Mouse (Mus musculus): ENCODE measurements around the gene H2-Ke6. TPM values are rescaled to one million over a fixed set of nuclear protein-coding genes. Genes with fewer than 3 reads are reported as not detected.

H2-Ke6 gene
- polyA plus RNA-seq, 1 experiment = 24.5 TPM

DNA sequence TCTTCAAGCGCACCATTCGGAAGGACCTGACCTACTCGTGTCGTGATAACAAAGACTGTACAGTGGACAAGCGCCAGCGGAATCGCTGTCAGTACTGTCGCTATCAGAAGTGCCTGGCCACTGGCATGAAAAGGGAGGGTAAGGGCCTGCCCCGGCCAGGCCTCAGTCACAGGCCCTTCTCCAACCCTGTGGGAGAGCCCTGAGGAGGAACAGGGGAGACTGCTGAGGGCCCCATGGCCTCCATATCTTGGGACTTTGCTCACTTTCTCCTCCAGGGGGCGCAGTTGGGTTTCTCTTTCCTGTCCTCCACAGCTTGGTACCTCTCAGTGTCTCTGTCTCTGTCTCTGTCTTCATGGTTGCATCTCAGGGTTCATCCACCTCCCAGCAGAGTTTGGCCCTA lies 6.2 kb upstream of the H2-Ke6 start:
- Histone ChIP-seq H3K4me1 (ENCODE audit: control insufficient read depth, insufficient read depth, low read length) (peaks cover 23% of the 10 kb centered on the region), H3K4me3 (ENCODE audit: control insufficient read depth, low read depth, low read length) (no peak overlapping the region)
- TF ChIP-seq POLR2A (IDR thresholded peaks at IDR 0.05; ENCODE audit: control insufficient read depth, low read depth, low read length) (peak; percentile 31; the same call in 1 of the 2 replicates), CTCF (IDR thresholded peaks at IDR 0.05; ENCODE audit: control insufficient read depth, insufficient read depth, insufficient replicate concordance, low read depth, low read length) (peak; percentile 50; the same call in 1 of the 2 replicates)

DNA sequence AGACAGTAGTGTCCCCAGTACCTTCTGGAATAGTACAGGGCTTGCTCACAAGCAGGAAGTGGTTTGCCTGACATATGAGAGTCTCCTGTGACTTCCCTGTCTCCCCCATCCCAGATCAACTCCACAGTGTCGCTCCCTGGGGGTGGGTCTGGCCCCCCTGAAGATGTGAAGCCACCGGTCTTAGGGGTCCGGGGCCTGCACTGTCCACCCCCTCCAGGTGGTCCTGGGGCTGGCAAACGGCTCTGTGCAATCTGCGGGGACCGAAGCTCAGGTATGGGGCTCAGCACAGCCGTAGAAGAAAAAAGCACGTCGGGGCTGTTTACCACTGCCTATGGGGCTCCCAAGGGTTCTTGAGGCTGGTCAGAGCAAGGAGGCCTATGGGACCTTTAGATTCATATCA lies 5.6 kb upstream of the H2-Ke6 start:
- no peak overlapping the region for H3K27ac ChIP-seq (ENCODE audit: control insufficient read depth, insufficient read depth, low read depth, low read length)
- no peaks in the 10 kb centered on the region for H3K27me3 ChIP-seq (ENCODE audit: control insufficient read depth, insufficient read depth, low read length)
- peak overlapping the region; percentile 82; the same call in 1 of the 2 replicates for H3K4me3 ChIP-seq (ENCODE audit: control insufficient read depth, low read depth, low read length)
- peaks cover 17% of the 10 kb centered on the region for H3K4me1 ChIP-seq (ENCODE audit: control insufficient read depth, insufficient read depth, low read length)
- TF ChIP-seq CTCF (IDR thresholded peaks at IDR 0.05; ENCODE audit: control insufficient read depth, insufficient read depth, insufficient replicate concordance, low read depth, low read length) = no peak
- TF ChIP-seq POLR2A (IDR thresholded peaks at IDR 0.05; ENCODE audit: control insufficient read depth, low read depth, low read length) = no peak
- no peaks in the 10 kb centered on the region; the same call in 1 of the 2 replicates for H3K36me3 ChIP-seq (ENCODE audit: control insufficient read depth, insufficient read depth, low read length)

More for the DNA sequence above, 6.2 kb upstream of the H2-Ke6 start:
- no peaks in the 10 kb centered on the region; the same call in 1 of the 2 replicates for H3K36me3 ChIP-seq (ENCODE audit: control insufficient read depth, insufficient read depth, low read length)
- no peak overlapping the region for H3K27ac ChIP-seq (ENCODE audit: control insufficient read depth, insufficient read depth, low read depth, low read length)
- H3K27me3 ChIP-seq (ENCODE audit: control insufficient read depth, insufficient read depth, low read length) = no peaks in the 10 kb centered on the region

DNA sequence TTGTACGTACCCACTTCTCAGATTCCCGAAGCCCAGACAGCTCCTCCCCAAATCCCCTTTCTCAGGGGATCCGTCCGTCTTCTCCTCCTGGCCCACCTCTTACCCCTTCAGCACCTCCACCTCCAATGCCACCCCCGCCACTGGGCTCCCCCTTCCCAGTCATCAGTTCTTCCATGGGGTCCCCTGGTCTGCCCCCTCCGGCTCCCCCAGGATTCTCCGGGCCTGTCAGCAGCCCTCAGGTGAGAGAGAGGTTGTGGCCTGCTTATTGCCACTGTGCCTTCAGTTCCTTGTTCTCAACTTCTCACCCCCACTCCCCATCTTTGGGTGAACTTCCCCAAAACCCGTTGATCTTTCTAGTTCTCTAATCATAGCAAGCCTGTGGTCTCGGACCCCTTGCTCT lies 4.9 kb upstream of the H2-Ke6 start:
- TF ChIP-seq CTCF (IDR thresholded peaks at IDR 0.05; ENCODE audit: control insufficient read depth, insufficient read depth, insufficient replicate concordance, low read depth, low read length) (no peak), POLR2A (IDR thresholded peaks at IDR 0.05; ENCODE audit: control insufficient read depth, low read depth, low read length) (no peak)
- Histone ChIP-seq H3K27ac (ENCODE audit: control insufficient read depth, insufficient read depth, low read depth, low read length) (peak overlapping the region; percentile 93), H3K27me3 (ENCODE audit: control insufficient read depth, insufficient read depth, low read length) (no peaks in the 10 kb centered on the region), H3K4me1 (ENCODE audit: control insufficient read depth, insufficient read depth, low read length) (peaks cover 23% of the 10 kb centered on the region), H3K36me3 (ENCODE audit: control insufficient read depth, insufficient read depth, low read length) (no peaks in the 10 kb centered on the region; the same call in 1 of the 2 replicates), H3K4me3 (ENCODE audit: control insufficient read depth, low read depth, low read length) (peak overlapping the region; percentile 82)

DNA sequence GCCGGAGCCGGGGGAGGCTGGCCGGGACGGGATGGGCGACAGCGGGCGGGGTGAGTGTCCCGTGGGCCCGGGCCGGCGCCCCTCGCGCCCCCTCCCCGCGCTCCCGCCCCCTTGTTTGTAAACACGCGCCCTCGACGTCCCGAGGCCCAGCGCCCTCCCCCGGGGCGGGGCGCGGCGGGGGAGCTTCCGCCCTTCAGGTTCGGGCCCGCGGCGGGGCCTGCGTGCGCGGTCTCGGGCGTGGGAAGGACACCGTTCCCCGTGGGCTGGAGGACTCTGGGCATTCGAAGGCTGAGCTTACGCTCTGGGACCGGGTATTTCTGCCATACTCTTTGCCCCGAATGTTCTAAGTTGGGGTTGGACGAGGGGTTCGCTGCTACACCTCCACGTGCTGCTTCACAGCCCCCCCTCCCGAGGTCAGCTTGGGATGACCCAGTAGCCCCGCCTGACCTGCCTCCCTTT lies 4.3 kb upstream of the H2-Ke6 start:
- no peaks in the 10 kb centered on the region; the same call in 1 of the 2 replicates for H3K36me3 ChIP-seq (ENCODE audit: control insufficient read depth, insufficient read depth, low read length)
- peak overlapping the region; percentile 82 for H3K4me3 ChIP-seq (ENCODE audit: control insufficient read depth, low read depth, low read length)
- peaks cover 28% of the 10 kb centered on the region for H3K4me1 ChIP-seq (ENCODE audit: control insufficient read depth, insufficient read depth, low read length)
- H3K27ac ChIP-seq (ENCODE audit: control insufficient read depth, insufficient read depth, low read depth, low read length) = peak overlapping the region; percentile 93
- peak; percentile 58; the same call in 1 of the 2 replicates for TF ChIP-seq POLR2A (IDR thresholded peaks at IDR 0.05; ENCODE audit: control insufficient read depth, low read depth, low read length)
- no peak for TF ChIP-seq CTCF (IDR thresholded peaks at IDR 0.05; ENCODE audit: control insufficient read depth, insufficient read depth, insufficient replicate concordance, low read depth, low read length)
- H3K27me3 ChIP-seq (ENCODE audit: control insufficient read depth, insufficient read depth, low read length) = no peaks in the 10 kb centered on the region

DNA sequence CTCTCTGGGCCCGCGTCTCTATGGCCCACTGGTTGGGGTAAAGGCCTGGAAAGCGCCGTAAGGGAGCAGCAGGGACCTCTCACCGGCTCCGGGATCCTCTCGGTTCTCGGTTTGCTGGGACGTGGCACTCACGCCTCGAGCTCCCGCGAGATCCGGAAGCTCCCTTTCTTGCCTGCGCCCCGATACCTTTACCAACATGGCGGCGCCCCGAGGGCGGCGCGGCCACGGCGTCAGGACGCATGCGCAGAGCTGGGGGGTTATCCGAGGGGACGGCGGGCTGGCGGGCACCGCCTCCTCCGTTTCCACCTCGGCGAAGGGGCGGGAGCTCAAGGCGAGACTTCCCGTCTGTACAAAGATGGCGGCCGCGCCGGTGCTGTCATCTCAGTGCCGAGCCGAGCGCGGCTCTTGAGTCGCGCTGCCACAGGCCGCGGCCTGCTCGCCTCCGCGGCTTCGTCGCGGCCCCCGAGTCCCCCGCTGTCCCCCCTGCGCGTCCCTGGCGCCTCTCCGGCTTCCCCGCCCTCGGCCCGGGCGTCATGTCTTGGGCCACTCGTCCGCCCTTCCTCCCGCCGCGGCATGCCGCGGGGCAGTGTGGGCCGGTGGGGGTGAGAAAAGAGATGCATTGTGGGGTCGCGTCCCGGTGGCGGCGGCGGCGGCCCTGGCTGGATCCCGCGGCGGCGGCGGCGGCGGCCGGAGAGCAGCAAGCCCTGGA lies 3.8 kb upstream of the H2-Ke6 start, which contains the start of the genes Slc39a7 and Rxrb:
Gene Slc39a7, minus strand, starts transcription at position 218 of the 709 bp plus-strand sequence.
Gene Rxrb, plus strand, starts transcription at position 348 of the 709 bp plus-strand sequence.
- no peaks in the 10 kb centered on the region for H3K27me3 ChIP-seq (ENCODE audit: control insufficient read depth, insufficient read depth, low read length)
- TF ChIP-seq CTCF (IDR thresholded peaks at IDR 0.05; ENCODE audit: control insufficient read depth, insufficient read depth, insufficient replicate concordance, low read depth, low read length) (no peak), POLR2A (IDR thresholded peaks at IDR 0.05; ENCODE audit: control insufficient read depth, low read depth, low read length) (peak; percentile 94)
- no peaks in the 10 kb centered on the region for H3K36me3 ChIP-seq (ENCODE audit: control insufficient read depth, insufficient read depth, low read length)
- peak within 1 kb of the TSS; percentile 93 for H3K27ac ChIP-seq (ENCODE audit: control insufficient read depth, insufficient read depth, low read depth, low read length)
- peak within 1 kb of the TSS; percentile 82 for H3K4me3 ChIP-seq (ENCODE audit: control insufficient read depth, low read depth, low read length)
- H3K4me1 ChIP-seq (ENCODE audit: control insufficient read depth, insufficient read depth, low read length) = peaks cover 34% of the 10 kb centered on the region

DNA sequence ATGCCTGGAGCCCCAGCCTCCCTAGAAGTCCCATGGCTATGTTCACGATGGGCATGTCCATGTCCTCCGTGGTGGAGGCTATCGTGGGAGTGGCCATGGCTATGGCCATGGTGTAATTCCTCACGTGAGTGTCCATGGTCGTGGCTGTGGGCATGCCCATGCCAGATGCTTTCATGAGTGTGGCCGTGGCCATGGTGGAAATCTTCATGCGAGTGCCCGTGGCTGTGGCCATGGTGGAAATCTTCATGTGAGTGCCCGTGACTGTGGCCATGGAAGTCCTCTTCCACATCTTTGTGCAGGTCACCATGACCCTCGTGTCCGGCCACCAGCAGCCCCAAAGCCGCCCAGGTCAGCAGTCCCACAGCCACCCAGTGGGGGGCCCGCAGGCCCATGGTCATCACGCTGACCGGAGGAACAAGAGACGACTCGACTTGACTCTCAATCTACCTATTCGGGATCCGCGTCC lies 3.0 kb upstream of the H2-Ke6 start:
- H3K4me3 ChIP-seq (ENCODE audit: control insufficient read depth, low read depth, low read length) = peak overlapping the region; percentile 82

DNA sequence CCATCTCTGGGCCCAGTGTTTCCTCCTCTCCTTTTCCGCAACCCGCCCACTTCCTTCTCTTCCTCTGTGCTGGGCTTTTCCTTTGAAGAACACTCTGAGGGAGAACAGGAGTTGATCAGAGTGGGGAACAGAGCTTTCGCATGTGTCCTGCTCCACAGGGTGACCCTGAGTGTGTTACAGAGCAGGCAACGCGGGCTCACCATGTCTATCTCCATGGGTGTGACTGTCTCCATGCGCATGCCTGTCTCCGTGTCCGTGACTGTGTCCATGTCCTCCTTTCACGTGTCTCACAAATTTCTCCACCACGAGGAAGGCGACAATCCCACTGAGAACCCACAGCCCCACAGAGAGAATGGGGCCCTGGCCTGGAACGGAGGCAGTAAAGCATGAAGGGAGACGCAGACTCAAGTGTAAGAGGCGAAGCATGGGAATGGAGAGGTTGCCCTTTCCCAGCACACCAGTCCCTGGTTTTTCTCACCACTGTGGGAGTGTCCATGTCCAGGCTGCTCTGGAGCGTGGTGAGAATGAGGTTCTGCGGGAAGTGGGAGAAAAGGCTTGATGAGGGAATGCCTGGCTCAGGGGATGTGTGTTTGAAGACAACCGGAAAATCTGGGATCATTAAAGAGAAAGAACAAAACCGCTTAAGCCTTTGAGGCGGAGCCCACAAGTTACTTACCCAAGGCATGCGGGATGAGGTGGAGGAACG lies 2.2 kb upstream of the H2-Ke6 start:
- no peak overlapping the region for H3K27ac ChIP-seq (ENCODE audit: control insufficient read depth, insufficient read depth, low read depth, low read length)
- no peaks in the 10 kb centered on the region for H3K36me3 ChIP-seq (ENCODE audit: control insufficient read depth, insufficient read depth, low read length)
- H3K4me3 ChIP-seq (ENCODE audit: control insufficient read depth, low read depth, low read length) = no peak overlapping the region
- TF ChIP-seq CTCF (IDR thresholded peaks at IDR 0.05; ENCODE audit: control insufficient read depth, insufficient read depth, insufficient replicate concordance, low read depth, low read length) (no peak), POLR2A (IDR thresholded peaks at IDR 0.05; ENCODE audit: control insufficient read depth, low read depth, low read length) (no peak)
- peaks cover 46% of the 10 kb centered on the region for H3K4me1 ChIP-seq (ENCODE audit: control insufficient read depth, insufficient read depth, low read length)
- no peaks in the 10 kb centered on the region for H3K27me3 ChIP-seq (ENCODE audit: control insufficient read depth, insufficient read depth, low read length)

More for the DNA sequence above, 3.0 kb upstream of the H2-Ke6 start:
- H3K27me3 ChIP-seq (ENCODE audit: control insufficient read depth, insufficient read depth, low read length) = no peaks in the 10 kb centered on the region
- no peaks in the 10 kb centered on the region for H3K36me3 ChIP-seq (ENCODE audit: control insufficient read depth, insufficient read depth, low read length)
- peak overlapping the region; percentile 58 for H3K27ac ChIP-seq (ENCODE audit: control insufficient read depth, insufficient read depth, low read depth, low read length)
- H3K4me1 ChIP-seq (ENCODE audit: control insufficient read depth, insufficient read depth, low read length) = peaks cover 41% of the 10 kb centered on the region
- TF ChIP-seq POLR2A (IDR thresholded peaks at IDR 0.05; ENCODE audit: control insufficient read depth, low read depth, low read length) (no peak), CTCF (IDR thresholded peaks at IDR 0.05; ENCODE audit: control insufficient read depth, insufficient read depth, insufficient replicate concordance, low read depth, low read length) (no peak)

Data from testis, adult 2 months (tissue).